Mouse (Mus musculus) spleen, postnatal 4 days (tissue): ENCODE data around the gene Mylk.
"Not testable (repeated sequence)": the region's sequence is repeated elsewhere in the genome, so short reads cannot be mapped to it uniquely, and the experiment has no call there.

ENCODE experiments used
- DNase-seq, 2 experiments: peaks; one replicate each; pipeline ENCODE4 v3.0.0; 2022; ENCODE audit warnings: low spot score in 2 of 2

Gene Mylk

GRCm38 (mm10) chr16:34745065-34745585 lies at the start of gene Mylk:
Mylk (plus strand) TSS chr16:34745210.
- peak; percentile 44 to 63 for DNase-seq

GRCm38 (mm10) chr16:34698721-34699120 lies 46.3 kb upstream of the Mylk start:
- DNase-seq: not testable (repeated sequence)

DNA sequence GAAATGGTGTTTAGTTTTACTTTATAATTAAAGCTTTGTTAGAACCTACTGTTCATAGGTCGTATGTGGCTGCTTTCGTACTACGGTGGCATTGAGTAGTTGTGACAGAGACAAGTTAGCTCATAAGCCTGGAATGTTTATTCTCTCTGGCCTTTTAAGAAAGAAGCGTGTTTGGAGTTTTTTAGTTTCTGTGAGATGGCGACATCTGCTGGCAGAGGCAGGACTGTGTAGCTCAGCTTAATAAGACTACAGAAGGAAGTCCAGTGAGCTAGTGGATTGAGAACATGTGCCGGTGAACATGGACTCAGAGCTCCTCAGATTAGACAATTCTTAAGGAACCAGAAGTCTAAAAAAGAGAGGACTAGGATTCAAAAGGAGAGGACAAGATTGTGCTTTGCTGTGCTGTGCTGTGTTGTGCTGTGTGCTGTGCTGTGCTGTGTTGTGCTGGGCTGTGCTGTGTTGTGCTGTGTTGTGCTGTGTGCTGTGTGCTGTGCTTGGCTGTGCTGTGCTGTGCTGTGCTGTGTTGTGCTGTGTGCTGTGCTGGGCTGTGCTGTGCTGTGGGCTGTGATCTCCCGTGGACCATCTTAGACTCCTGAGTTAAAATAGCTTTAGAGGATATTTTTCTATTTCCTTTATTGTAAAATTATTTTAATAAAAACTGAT lies 44.7 kb upstream of the Mylk start:
- DNase-seq: peak; percentile 45 to 70

GRCm38 (mm10) chr16:34700828-34701216 lies 44.2 kb upstream of the Mylk start:
- DNase-seq: no peak

- no peak for DNase-seq
Observed at GRCm38 (mm10) chr16:34706019-34706418, 39.0 kb upstream of the Mylk start.

- DNase-seq: no peak
Observed at GRCm38 (mm10) chr16:34706487-34706946, 38.5 kb upstream of the Mylk start.

- no peak for DNase-seq
Observed at GRCm38 (mm10) chr16:34711481-34711880, 33.5 kb upstream of the Mylk start.

DNA sequence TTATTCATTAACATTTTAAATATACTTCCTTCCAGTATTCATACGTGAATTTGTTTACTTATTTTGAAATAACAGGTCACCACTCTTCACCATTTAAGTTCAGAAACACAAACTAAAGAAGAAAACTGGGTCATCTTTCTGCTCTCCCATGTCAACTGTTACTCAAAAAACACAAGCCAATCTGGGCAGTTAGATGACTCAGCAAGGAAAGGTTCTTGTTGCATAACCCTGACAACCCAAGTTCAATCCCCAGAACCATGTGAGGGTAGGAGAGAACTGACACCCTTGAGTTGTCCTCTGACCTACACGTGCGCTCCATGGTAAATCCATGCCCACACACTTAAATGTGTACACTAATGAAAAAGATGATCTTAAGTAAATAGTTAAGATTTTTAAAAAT lies 19.9 kb upstream of the Mylk start:
- no peak for DNase-seq

- not testable (repeated sequence) for DNase-seq
Observed at GRCm38 (mm10) chr16:34728610-34729009, 16.4 kb upstream of the Mylk start.

DNA sequence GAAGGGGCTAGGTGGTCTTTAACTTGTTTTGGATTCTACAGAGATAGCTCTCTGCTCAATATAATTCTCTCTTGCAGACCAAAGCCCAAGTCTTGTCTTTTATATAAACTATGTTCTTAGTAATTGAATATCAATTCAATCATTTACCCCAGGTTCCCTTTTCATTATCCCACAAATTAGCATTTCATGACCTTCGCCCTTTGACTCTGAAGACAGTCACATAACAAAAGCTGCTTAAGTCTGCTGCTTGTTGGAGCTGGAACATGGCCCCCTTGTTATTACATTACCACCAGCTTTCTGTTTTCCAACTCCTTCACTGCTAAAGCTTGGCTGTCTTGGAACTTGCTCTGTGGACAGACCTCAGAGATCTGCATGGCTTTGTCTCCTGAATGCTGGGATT lies 15.6 kb upstream of the Mylk start:
- DNase-seq: no peak

DNA sequence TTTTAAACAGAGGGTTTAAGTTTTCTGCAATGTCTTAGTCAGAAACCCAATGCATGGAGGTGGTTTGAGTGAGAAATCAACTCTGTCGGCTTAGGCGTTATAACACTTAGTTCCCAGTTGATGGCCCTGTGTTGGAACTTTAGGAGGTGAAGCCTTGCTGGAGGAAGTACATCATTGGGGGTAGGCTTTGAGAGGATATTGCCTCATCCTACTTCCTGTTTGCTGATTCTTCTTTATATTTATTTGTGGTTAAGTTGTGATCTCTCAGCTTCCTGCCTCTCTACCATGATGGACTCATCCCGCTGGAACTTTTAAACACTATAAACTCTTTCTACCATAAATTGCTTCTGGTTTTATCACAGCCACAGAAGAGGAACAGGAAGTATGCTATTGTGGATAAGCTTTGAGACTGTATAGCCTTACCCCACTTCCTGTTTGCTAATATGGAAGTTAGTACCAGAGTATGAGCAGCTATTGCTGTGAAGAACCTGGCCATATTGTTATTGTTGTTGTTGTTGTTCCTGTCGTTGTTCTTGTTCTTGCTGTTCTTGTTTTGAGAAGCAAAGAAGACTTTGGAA lies 6.3 kb upstream of the Mylk start:
- DNase-seq: no peak

DNA sequence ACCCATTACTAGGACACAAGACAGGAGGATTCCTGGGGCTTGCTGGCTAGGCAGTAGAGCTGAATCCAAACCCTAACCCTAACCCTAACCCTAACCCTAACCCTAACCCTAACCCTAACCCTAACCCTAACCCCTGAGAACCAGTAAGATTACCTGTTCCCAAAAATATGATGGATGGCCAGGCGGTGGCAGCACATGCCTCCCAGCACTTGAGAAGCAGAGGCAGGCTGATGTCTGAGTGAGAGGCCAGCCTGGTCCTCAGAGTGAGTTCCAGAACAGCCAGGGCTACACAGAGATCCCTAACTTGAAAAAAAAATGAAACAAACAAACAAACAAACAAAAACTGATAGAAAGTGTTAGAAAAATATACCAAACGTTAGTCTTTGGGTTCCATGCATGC lies 2.1 kb upstream of the Mylk start:
- DNase-seq: no peak

- DNase-seq: no peak
Observed at GRCm38 (mm10) chr16:34748081-34748720, 3.2 kb downstream of the Mylk start.

DNA sequence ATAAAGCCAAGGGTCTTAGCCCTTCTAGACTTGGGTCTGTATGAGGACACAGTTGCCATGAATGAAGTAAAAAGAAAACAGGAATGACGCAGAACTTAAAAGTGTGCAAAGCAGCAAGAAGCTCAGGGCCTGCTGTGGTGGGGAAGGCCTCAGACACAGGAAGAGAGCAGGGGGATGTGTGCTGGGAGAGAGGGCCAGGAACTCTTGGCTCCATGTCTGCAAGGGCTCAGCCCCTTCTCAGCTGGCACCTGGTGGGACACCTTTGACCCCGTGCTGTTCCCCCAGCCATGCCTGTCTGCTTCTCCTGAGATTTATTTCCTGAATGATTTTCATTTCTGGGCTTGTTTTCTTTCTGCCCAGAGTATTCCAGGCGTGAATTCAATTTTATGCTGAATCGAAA lies 4.5 kb downstream of the Mylk start:
- DNase-seq: no peak

- DNase-seq: no peak
Observed at GRCm38 (mm10) chr16:34752026-34752425, 7.0 kb downstream of the Mylk start.

DNA sequence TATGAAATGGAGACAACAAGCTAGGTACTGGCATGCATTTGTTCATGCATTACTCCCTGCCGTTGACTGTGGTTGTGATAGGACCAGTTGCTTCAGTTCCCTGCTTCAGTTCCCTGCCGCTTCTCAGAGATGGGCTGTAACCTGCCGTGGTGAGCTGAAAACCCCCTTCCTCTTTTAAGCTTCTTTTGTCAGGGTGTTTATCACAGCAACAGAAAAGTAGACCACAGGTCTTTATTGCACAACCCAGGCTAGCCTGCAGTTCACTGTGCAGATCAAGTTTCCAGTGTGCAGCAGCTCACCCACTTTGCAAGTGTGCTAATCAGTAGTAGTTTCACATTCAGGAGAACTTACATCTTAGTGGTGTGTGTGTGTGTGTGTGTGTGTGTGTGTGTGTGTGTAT lies 8.0 kb downstream of the Mylk start:
- no peak for DNase-seq

- DNase-seq: no peak
Observed at GRCm38 (mm10) chr16:34756991-34757390, 12.0 kb downstream of the Mylk start.

- DNase-seq: no peak
Observed at GRCm38 (mm10) chr16:34758205-34758604, 13.2 kb downstream of the Mylk start.

DNA sequence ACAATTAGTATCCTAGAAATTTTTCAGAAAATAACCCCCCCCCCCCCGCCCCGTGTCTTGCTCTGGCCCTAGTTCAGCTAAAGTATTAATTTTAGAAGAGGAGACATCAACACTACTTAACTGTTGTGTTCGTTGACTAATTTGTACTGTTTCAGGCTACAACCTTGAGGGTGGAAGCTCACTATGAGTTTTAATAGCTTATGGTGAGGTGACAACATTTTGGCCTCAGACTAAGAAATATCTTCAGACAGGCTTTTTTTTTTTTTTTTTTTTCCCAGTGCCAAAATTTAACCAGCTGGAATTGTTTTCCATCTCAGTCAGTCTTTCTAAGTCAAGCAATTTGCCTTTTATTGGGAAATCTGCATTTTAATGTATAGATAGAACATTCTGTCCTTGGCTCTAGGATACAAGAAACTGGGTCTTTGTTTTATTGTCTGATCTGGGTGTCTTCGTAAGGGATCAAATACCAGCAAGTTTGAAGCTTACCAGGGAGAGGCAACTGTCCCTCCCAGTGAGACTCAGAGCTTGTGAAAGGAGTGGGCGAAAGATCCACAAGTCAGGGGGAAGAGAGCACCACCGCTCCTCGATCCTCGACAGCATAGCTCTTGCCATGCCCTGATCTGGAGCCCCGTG lies 19.1 kb downstream of the Mylk start:
- no peak for DNase-seq

GRCm38 (mm10) chr16:34765666-34766065 lies 20.7 kb downstream of the Mylk start:
- no peak for DNase-seq

DNA sequence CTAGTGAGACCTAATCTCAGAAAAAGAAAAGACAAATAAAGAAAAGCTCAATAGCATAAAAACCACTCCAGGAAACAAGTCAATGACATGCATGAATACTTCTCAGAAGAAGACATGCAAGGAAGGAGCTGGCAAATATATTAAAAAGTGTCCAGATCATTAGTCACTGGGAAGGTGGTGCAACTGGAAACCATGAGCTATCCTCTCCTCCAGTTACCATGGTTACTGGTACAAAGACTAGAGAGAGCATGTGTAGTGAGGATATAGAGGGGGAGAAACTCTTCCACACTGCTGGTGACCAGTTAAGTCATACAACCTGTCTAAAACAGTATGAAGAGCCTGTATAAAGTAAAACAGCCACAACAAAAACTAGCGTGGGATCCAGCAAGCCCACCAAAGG lies 21.2 kb downstream of the Mylk start:
- DNase-seq: no peak

- no peak for DNase-seq
Observed at GRCm38 (mm10) chr16:34767443-34767842, 22.4 kb downstream of the Mylk start.

DNA sequence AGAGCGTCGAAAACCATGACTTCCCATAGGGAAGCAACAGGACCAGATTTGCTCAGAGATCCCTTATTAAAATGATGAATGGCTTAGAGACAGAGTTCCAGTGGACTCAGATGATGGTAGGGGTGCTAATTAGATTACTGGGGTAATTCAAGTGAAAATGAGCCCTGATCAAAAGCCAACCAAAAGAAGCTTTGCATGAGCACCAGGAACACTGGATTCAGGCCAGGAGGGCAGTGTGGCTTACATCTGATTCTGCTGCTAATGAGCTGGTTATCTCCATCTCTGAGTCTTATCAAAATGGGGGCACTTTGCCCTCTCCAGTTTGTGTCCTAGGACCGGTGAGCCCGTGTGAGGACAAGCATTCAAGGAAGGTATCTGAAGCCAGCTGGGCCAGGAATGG lies 23.4 kb downstream of the Mylk start:
- no peak for DNase-seq
